Mouse (Mus musculus): ENCODE data around the gene Ccr6. TPM values are rescaled to one million over a fixed set of nuclear protein-coding genes. Genes with fewer than 3 reads are reported as not detected.

The Ccr6 gene
- polyA plus RNA-seq, 1 experiment from 2014 or later: not detected

GRCm38 (mm10) chr17:8210170-8210569 lies 25.7 kb upstream of the Ccr6 start:
- no peaks in the 10 kb centered on the region for H3K9me3 ChIP-seq (ENCODE audit: low read length)
- no peak overlapping the region for H3K4me3 ChIP-seq (ENCODE audit: low read length)
- 65% methylated on average over 3 of the region's 3 CpGs for WGBS
- H3K27me3 ChIP-seq (ENCODE audit: insufficient read depth, low read length): no peaks in the 10 kb centered on the region
- no peak overlapping the region for H3K9ac ChIP-seq (replicated peaks; ENCODE audit: low read length)
- no peak for ATAC-seq (ENCODE audit: low FRiP score, low TSS enrichment)
- no peak overlapping the region for H3K4me2 ChIP-seq (replicated peaks; ENCODE audit: low read depth, low read length)
- H3K36me3 ChIP-seq (ENCODE audit: insufficient read depth, low read length): no peaks in the 10 kb centered on the region
- H3K4me1 ChIP-seq (ENCODE audit: insufficient read depth, low read length): no peaks in the 10 kb centered on the region
- no peak overlapping the region for H3K27ac ChIP-seq (ENCODE audit: low read length)

- H3K9me3 ChIP-seq (ENCODE audit: low read length): no peaks in the 10 kb centered on the region
- 77% methylated on average over 10 of the region's 10 CpGs for WGBS
- no peak overlapping the region for H3K4me2 ChIP-seq (replicated peaks; ENCODE audit: low read depth, low read length)
- no peaks in the 10 kb centered on the region for H3K27me3 ChIP-seq (ENCODE audit: insufficient read depth, low read length)
- H3K4me1 ChIP-seq (ENCODE audit: insufficient read depth, low read length): no peaks in the 10 kb centered on the region
- H3K27ac ChIP-seq (ENCODE audit: low read length): no peak overlapping the region
- H3K4me3 ChIP-seq (ENCODE audit: low read length): no peak overlapping the region
- no peak overlapping the region for H3K9ac ChIP-seq (replicated peaks; ENCODE audit: low read length)
- H3K36me3 ChIP-seq (ENCODE audit: insufficient read depth, low read length): no peaks in the 10 kb centered on the region
- ATAC-seq (ENCODE audit: low FRiP score, low TSS enrichment): no peak
Observed at GRCm38 (mm10) chr17:8210675-8211074, 25.2 kb upstream of the Ccr6 start.

- Histone ChIP-seq H3K9ac (replicated peaks; ENCODE audit: low read length) (no peak overlapping the region), H3K27ac (ENCODE audit: low read length) (no peak overlapping the region), H3K27me3 (ENCODE audit: insufficient read depth, low read length) (no peaks in the 10 kb centered on the region), H3K36me3 (ENCODE audit: insufficient read depth, low read length) (no peaks in the 10 kb centered on the region), H3K4me3 (ENCODE audit: low read length) (no peak overlapping the region), H3K4me2 (replicated peaks; ENCODE audit: low read depth, low read length) (no peak overlapping the region), H3K4me1 (ENCODE audit: insufficient read depth, low read length) (no peaks in the 10 kb centered on the region), H3K9me3 (ENCODE audit: low read length) (no peaks in the 10 kb centered on the region)
- 78% methylated on average over 6 of the region's 6 CpGs for WGBS
- ATAC-seq (ENCODE audit: low FRiP score, low TSS enrichment): no peak
Observed at GRCm38 (mm10) chr17:8211399-8211798, 24.4 kb upstream of the Ccr6 start.

- Histone ChIP-seq H3K9me3 (ENCODE audit: low read length) (no peaks in the 10 kb centered on the region), H3K27ac (ENCODE audit: low read length) (no peak overlapping the region), H3K4me3 (ENCODE audit: low read length) (no peak overlapping the region), H3K4me2 (replicated peaks; ENCODE audit: low read depth, low read length) (no peak overlapping the region), H3K36me3 (ENCODE audit: insufficient read depth, low read length) (no peaks in the 10 kb centered on the region), H3K9ac (replicated peaks; ENCODE audit: low read length) (no peak overlapping the region), H3K4me1 (ENCODE audit: insufficient read depth, low read length) (no peaks in the 10 kb centered on the region), H3K27me3 (ENCODE audit: insufficient read depth, low read length) (no peaks in the 10 kb centered on the region)
- no peak for ATAC-seq (ENCODE audit: low FRiP score, low TSS enrichment)
- 91% methylated on average over 1 of the region's 1 CpGs for WGBS
Observed at GRCm38 (mm10) chr17:8214369-8214768, 21.5 kb upstream of the Ccr6 start.

- Histone ChIP-seq H3K4me1 (ENCODE audit: insufficient read depth, low read length) (no peaks in the 10 kb centered on the region), H3K36me3 (ENCODE audit: insufficient read depth, low read length) (no peaks in the 10 kb centered on the region), H3K4me3 (ENCODE audit: low read length) (no peak overlapping the region), H3K27ac (ENCODE audit: low read length) (no peak overlapping the region), H3K4me2 (replicated peaks; ENCODE audit: low read depth, low read length) (no peak overlapping the region), H3K9ac (replicated peaks; ENCODE audit: low read length) (no peak overlapping the region), H3K9me3 (ENCODE audit: low read length) (no peaks in the 10 kb centered on the region), H3K27me3 (ENCODE audit: insufficient read depth, low read length) (no peaks in the 10 kb centered on the region)
- 91% methylated on average over 12 of the region's 12 CpGs for WGBS
- no peak for ATAC-seq (ENCODE audit: low FRiP score, low TSS enrichment)
Observed at GRCm38 (mm10) chr17:8215016-8215745, 20.7 kb upstream of the Ccr6 start.

GRCm38 (mm10) chr17:8223225-8223624 lies 12.6 kb upstream of the Ccr6 start:
- ATAC-seq (ENCODE audit: low FRiP score, low TSS enrichment): no peak
- H3K4me3 ChIP-seq (ENCODE audit: low read length): no peak overlapping the region
- H3K9ac ChIP-seq (replicated peaks; ENCODE audit: low read length): no peak overlapping the region
- no peaks in the 10 kb centered on the region for H3K9me3 ChIP-seq (ENCODE audit: low read length)
- H3K27me3 ChIP-seq (ENCODE audit: insufficient read depth, low read length): no peaks in the 10 kb centered on the region
- WGBS: 72% methylated on average over 10 of the region's 10 CpGs
- H3K36me3 ChIP-seq (ENCODE audit: insufficient read depth, low read length): no peaks in the 10 kb centered on the region
- H3K4me1 ChIP-seq (ENCODE audit: insufficient read depth, low read length): 0 out of 2 replicates have a peak, but pooled peaks cover 1% of the 10 kb centered on the region
- H3K4me2 ChIP-seq (replicated peaks; ENCODE audit: low read depth, low read length): no peak overlapping the region
- no peak overlapping the region for H3K27ac ChIP-seq (ENCODE audit: low read length)

- no peaks in the 10 kb centered on the region for H3K36me3 ChIP-seq (ENCODE audit: insufficient read depth, low read length)
- H3K4me1 ChIP-seq (ENCODE audit: insufficient read depth, low read length): 0 out of 2 replicates have a peak, but pooled peaks cover 5% of the 10 kb centered on the region
- H3K4me2 ChIP-seq (replicated peaks; ENCODE audit: low read depth, low read length): no peak overlapping the region
- H3K9me3 ChIP-seq (ENCODE audit: low read length): no peaks in the 10 kb centered on the region
- 62% methylated on average over 1 of the region's 1 CpGs for WGBS
- no peak for ATAC-seq (ENCODE audit: low FRiP score, low TSS enrichment)
- H3K9ac ChIP-seq (replicated peaks; ENCODE audit: low read length): no peak overlapping the region
- no peaks in the 10 kb centered on the region for H3K27me3 ChIP-seq (ENCODE audit: insufficient read depth, low read length)
- H3K4me3 ChIP-seq (ENCODE audit: low read length): no peak overlapping the region
- no peak overlapping the region for H3K27ac ChIP-seq (ENCODE audit: low read length)
Observed at GRCm38 (mm10) chr17:8224072-8224471, 11.8 kb upstream of the Ccr6 start.

- WGBS: 93% methylated on average over 2 of the region's 2 CpGs
- no peaks in the 10 kb centered on the region for H3K27me3 ChIP-seq (ENCODE audit: insufficient read depth, low read length)
- no peak for ATAC-seq (ENCODE audit: low FRiP score, low TSS enrichment)
- H3K4me1 ChIP-seq (ENCODE audit: insufficient read depth, low read length): 0 out of 2 replicates have a peak, but pooled peaks cover 5% of the 10 kb centered on the region
- no peak overlapping the region for H3K9ac ChIP-seq (replicated peaks; ENCODE audit: low read length)
- H3K9me3 ChIP-seq (ENCODE audit: low read length): no peaks in the 10 kb centered on the region
- no peak overlapping the region for H3K27ac ChIP-seq (ENCODE audit: low read length)
- no peak overlapping the region for H3K4me3 ChIP-seq (ENCODE audit: low read length)
- no peak overlapping the region for H3K4me2 ChIP-seq (replicated peaks; ENCODE audit: low read depth, low read length)
- no peaks in the 10 kb centered on the region for H3K36me3 ChIP-seq (ENCODE audit: insufficient read depth, low read length)
Observed at GRCm38 (mm10) chr17:8225166-8225565, 10.7 kb upstream of the Ccr6 start.

- Histone ChIP-seq H3K4me3 (ENCODE audit: low read length) (no peak overlapping the region), H3K36me3 (ENCODE audit: insufficient read depth, low read length) (no peaks in the 10 kb centered on the region), H3K4me1 (ENCODE audit: insufficient read depth, low read length) (0 out of 2 replicates have a peak, but pooled peaks cover 5% of the 10 kb centered on the region), H3K27me3 (ENCODE audit: insufficient read depth, low read length) (no peaks in the 10 kb centered on the region), H3K27ac (ENCODE audit: low read length) (no peak overlapping the region), H3K9me3 (ENCODE audit: low read length) (no peaks in the 10 kb centered on the region), H3K4me2 (replicated peaks; ENCODE audit: low read depth, low read length) (no peak overlapping the region), H3K9ac (replicated peaks; ENCODE audit: low read length) (no peak overlapping the region)
- WGBS: 84% methylated on average over 4 of the region's 4 CpGs
- no peak for ATAC-seq (ENCODE audit: low FRiP score, low TSS enrichment)
Observed at GRCm38 (mm10) chr17:8225746-8226145, 10.1 kb upstream of the Ccr6 start.

GRCm38 (mm10) chr17:8228622-8229021 lies 7.2 kb upstream of the Ccr6 start:
- ATAC-seq (ENCODE audit: low FRiP score, low TSS enrichment): no peak
- H3K27me3 ChIP-seq (ENCODE audit: insufficient read depth, low read length): no peaks in the 10 kb centered on the region
- 0 out of 2 replicates have a peak, but pooled peaks cover 5% of the 10 kb centered on the region for H3K4me1 ChIP-seq (ENCODE audit: insufficient read depth, low read length)
- no peak overlapping the region for H3K4me2 ChIP-seq (replicated peaks; ENCODE audit: low read depth, low read length)
- no peak overlapping the region for H3K4me3 ChIP-seq (ENCODE audit: low read length)
- H3K36me3 ChIP-seq (ENCODE audit: insufficient read depth, low read length): no peaks in the 10 kb centered on the region
- WGBS: 25% methylated on average over 9 of the region's 9 CpGs
- no peaks in the 10 kb centered on the region for H3K9me3 ChIP-seq (ENCODE audit: low read length)
- no peak overlapping the region for H3K9ac ChIP-seq (replicated peaks; ENCODE audit: low read length)
- no peak overlapping the region for H3K27ac ChIP-seq (ENCODE audit: low read length)

All from kidney, embryonic 16.5 days (tissue).